Mouse (Mus musculus): ENCODE measurements around the gene Gm49337.

GRCm38 (mm10) chr4:116206531-116206930 lies 33.3 kb downstream of the Gm49337 start:
- TF ChIP-seq CTCF (IDR thresholded peaks at IDR 0.05; ENCODE audit: borderline replicate concordance, insufficient read depth, low read length) (no peak), POLR2A (IDR thresholded peaks at IDR 0.05; ENCODE audit: low read depth, low read length) (no peak)

Data from embryonic fibroblast, embryonic 13.5 days (primary cell).